In genomic region chr9:86044098-86044497, GRCm38 (mm10) we compare ENCODE assay signal across 19 mouse cellular contexts.
A peak's percentile ranks its signal among the peaks of the same experiment; 100 is the strongest.
DNase-seq lines count a peak whose midpoint lies in the region; ATAC-seq and TF ChIP-seq lines count a peak whose summit lies in the region.
"Had no signal": no experiment of that assay in that cellular context is flagged by ENCODE, and none has a peak within 500 bp of the region (broad histone marks: within the 10 kb centered on the region; RNA-seq: fewer than 3 reads in every experiment).

No protein-coding gene starts in this region.

- 15% methylated on average over 4 of the region's 4 CpGs for WGBS in lung, embryonic 14.5 days

- H3K9ac ChIP-seq in lung, embryonic 14.5 days, result no peak overlapping the region
- H3K9ac ChIP-seq: embryonic facial prominence, embryonic 12.5 days; forebrain, embryonic 15.5 days; hindbrain, embryonic 15.5 days had no signal

- ATAC-seq in lung, embryonic 14.5 days (ENCODE audit: insufficient read depth), result peak; percentile 68
- ATAC-seq: CD4-positive, CD25-positive, alpha-beta regulatory T cell, adult 4 months; forebrain, embryonic 15.5 days had no signal

- no peaks in the 10 kb centered on the region for H3K27me3 ChIP-seq in lung, embryonic 14.5 days (ENCODE audit: insufficient read depth, low read length)
- H3K27me3 ChIP-seq: embryonic facial prominence, embryonic 12.5 days; forebrain, embryonic 15.5 days; hindbrain, embryonic 15.5 days had no signal

- 0 out of 2 replicates have a peak overlapping the region, but pooled peaks have one; percentile 32 for H3K27ac ChIP-seq in lung, embryonic 14.5 days (ENCODE audit: low read depth)
- H3K27ac ChIP-seq: embryonic facial prominence, embryonic 12.5 days; forebrain, embryonic 15.5 days; hindbrain, embryonic 15.5 days had no signal

- no peak for TF ChIP-seq CTCF in lung, embryonic 14.5 days (IDR thresholded peaks at IDR 0.05; ENCODE audit: low read depth)

- no peaks in the 10 kb centered on the region for H3K36me3 ChIP-seq in lung, embryonic 14.5 days (ENCODE audit: insufficient read depth)
- H3K36me3 ChIP-seq: embryonic facial prominence, embryonic 12.5 days; forebrain, embryonic 15.5 days; hindbrain, embryonic 15.5 days had no signal

- no peak overlapping the region for H3K4me2 ChIP-seq in lung, embryonic 14.5 days
- H3K4me2 ChIP-seq: embryonic facial prominence, embryonic 12.5 days; forebrain, embryonic 15.5 days; hindbrain, embryonic 15.5 days had no signal

- H3K4me3 ChIP-seq in lung, embryonic 14.5 days (ENCODE audit: low read depth, low read length), result no peak overlapping the region
- H3K4me3 ChIP-seq: embryonic facial prominence, embryonic 12.5 days; forebrain, embryonic 15.5 days; hindbrain, embryonic 15.5 days had no signal

- H3K4me1 ChIP-seq in lung, embryonic 14.5 days (ENCODE audit: insufficient read depth), result no peaks in the 10 kb centered on the region
- H3K4me1 ChIP-seq: forebrain, embryonic 15.5 days; hindbrain, embryonic 15.5 days had no signal

- DNase-seq in embryo, embryonic 10 days (ENCODE audit: low spot score), result peak; percentile 12
- no peak for DNase-seq in embryo, embryonic 9.5 days (ENCODE audit: extremely low spot score)
- DNase-seq in lung, embryonic 14.5 days, result peak; percentile 41
- no peak for DNase-seq in lung, adult 18-20 months
- peak; percentile 4 for DNase-seq in lung, postnatal 10 days
- no peak for DNase-seq in lung, postnatal 4 days
- DNase-seq in adrenal gland, postnatal 25 days, result no peak
- DNase-seq: adrenal gland, adult 2 months; adrenal gland, postnatal 36 days; B cell, adult 2 months; cerebellum, adult 8-10 months; cerebellum, postnatal 14 days; gastrocnemius, postnatal 36 days; heart, adult 11 months; heart, postnatal 36 days had no signal

- H3K9me3 ChIP-seq in lung, embryonic 14.5 days (ENCODE audit: low read depth, low read length), result no peaks in the 10 kb centered on the region
- H3K9me3 ChIP-seq: embryonic facial prominence, embryonic 12.5 days; forebrain, embryonic 15.5 days; hindbrain, embryonic 15.5 days had no signal

Comparison
In these comparisons a context has a peak if more than half of its experiments do, and no peak if none do; other contexts are left out.
1. DNase-seq: peak in embryo, embryonic 10 days (single experiment), lung, embryonic 14.5 days (single experiment) and lung, postnatal 10 days (single experiment); none in embryo, embryonic 9.5 days (single experiment), lung, adult 18-20 months (0 of 2), lung, postnatal 4 days (0 of 2) and adrenal gland, postnatal 25 days (single experiment).